ENCODE assay signal across 8 mouse cellular contexts in genomic region chr14:31656857-31657645, GRCm38 (mm10). TPM values are rescaled to one million over a fixed set of nuclear protein-coding genes. Genes with fewer than 3 reads are reported as not detected.
DNase-seq lines count a peak whose midpoint lies in the region; ATAC-seq lines count a peak whose summit lies in the region.

No protein-coding gene starts in this region.

- no peaks in the 10 kb centered on the region for H3K36me3 ChIP-seq in embryonic facial prominence, embryonic 15.5 days
- H3K36me3 ChIP-seq in limb, embryonic 10.5 days, result no peaks in the 10 kb centered on the region

- no peaks in the 10 kb centered on the region for H3K27me3 ChIP-seq in embryonic facial prominence, embryonic 15.5 days
- H3K27me3 ChIP-seq in limb, embryonic 10.5 days (ENCODE audit: low read depth, poor library complexity, severe bottlenecking), result no peaks in the 10 kb centered on the region

- WGBS in embryonic facial prominence, embryonic 15.5 days, result 32% methylated on average over 5 of the region's 5 CpGs
- 47% methylated on average over 5 of the region's 5 CpGs for WGBS in limb, embryonic 10.5 days

- ATAC-seq in embryonic facial prominence, embryonic 15.5 days (ENCODE audit: insufficient number of reproducible peaks, low FRiP score, low TSS enrichment, low read depth), result no peak
- ATAC-seq in monocyte, adult 5-6 weeks (replicated peaks; ENCODE audit: insufficient number of reproducible peaks, low FRiP score, low TSS enrichment, poor library complexity, severe bottlenecking), result peak; percentile 43; the same call in 1 of the 2 replicates

- H3K27ac ChIP-seq in embryonic facial prominence, embryonic 15.5 days (replicated peaks), result peak overlapping the region; percentile 99; the same call in 1 of the 2 replicates
- H3K27ac ChIP-seq in limb, embryonic 10.5 days, result peak overlapping the region; percentile 61; the same call in 1 of the 2 replicates

- H3K4me3 ChIP-seq in embryonic facial prominence, embryonic 15.5 days (replicated peaks), result no peak overlapping the region
- no peak overlapping the region for H3K4me3 ChIP-seq in limb, embryonic 10.5 days

- peak; percentile 76 for DNase-seq in right cerebral cortex, adult 18-20 months
- no peak for DNase-seq in right cerebral cortex, postnatal 36 days (ENCODE audit: low spot score in 2 of 2)
- peak; percentile 62 to 71 for DNase-seq in adrenal gland, postnatal 36 days
- DNase-seq in heart, postnatal 4 days, result peak; percentile 86
- peak; percentile 82 for DNase-seq in limb, embryonic 10.5 days (ENCODE audit: low spot score)
- DNase-seq in thymus, postnatal 10 days (ENCODE audit: low spot score in 2 of 2), result peak; percentile 60 to 84

- no peak overlapping the region for H3K4me2 ChIP-seq in embryonic facial prominence, embryonic 15.5 days (replicated peaks)

- H3K9me3 ChIP-seq in embryonic facial prominence, embryonic 15.5 days (replicated peaks), result no peaks in the 10 kb centered on the region
- H3K9me3 ChIP-seq in limb, embryonic 10.5 days (replicated peaks), result no peaks in the 10 kb centered on the region

- H3K9ac ChIP-seq in embryonic facial prominence, embryonic 15.5 days, result no peak overlapping the region

- peaks cover 46% of the 10 kb centered on the region for H3K4me1 ChIP-seq in embryonic facial prominence, embryonic 15.5 days
- peaks cover 55% of the 10 kb centered on the region for H3K4me1 ChIP-seq in limb, embryonic 10.5 days

RNA-seq across cellular contexts. Expression of gene Hacl1, which starts 16.0 kb away (rescaled TPM):
- 10 to 100 TPM; 27.4 to 66.4 TPM for total RNA-seq in adrenal gland, postnatal 36 days (2021)
- 11.5 and 13.3 TPM in 2 replicates for polyA plus RNA-seq in embryonic facial prominence, embryonic 15.5 days (2015; fragmentation: Nextera tagmentation; extraction: Ambion mirVana)
- total RNA-seq in heart, postnatal 4 days (2021), result 10 to 100 TPM; 10.9 to 14.0 TPM
- polyA plus RNA-seq in limb, embryonic 10.5 days (2016; fragmentation: Nextera tagmentation; extraction: Ambion mirVana), result 6.1 and 9.4 TPM in 2 replicates
- 10.1 to 31.8 TPM (median 11.9 TPM) in 3 replicates for total RNA-seq in monocyte, adult 5-6 weeks (2017)

RNA-seq across cellular contexts. Expression of gene Btd, which starts 16.2 kb away (rescaled TPM):
- 10 to 100 TPM; 48.3 to 73.1 TPM for total RNA-seq in adrenal gland, postnatal 36 days (2021)
- 33.5 and 33.7 TPM in 2 replicates for polyA plus RNA-seq in embryonic facial prominence, embryonic 15.5 days (2015; fragmentation: Nextera tagmentation; extraction: Ambion mirVana)
- 10 to 100 TPM; 13.0 to 14.7 TPM for total RNA-seq in heart, postnatal 4 days (2021)
- polyA plus RNA-seq in limb, embryonic 10.5 days (2016; fragmentation: Nextera tagmentation; extraction: Ambion mirVana), result 12.1 and 16.3 TPM in 2 replicates
- 2.1 to 9.9 TPM (median 9.9 TPM) in 3 replicates for total RNA-seq in monocyte, adult 5-6 weeks (2017)

RNA-seq across cellular contexts. Expression of gene Gm49387, which starts 16.4 kb away (rescaled TPM):
- total RNA-seq in adrenal gland, postnatal 36 days (2021), result not detected
- polyA plus RNA-seq in embryonic facial prominence, embryonic 15.5 days (2015; fragmentation: Nextera tagmentation; extraction: Ambion mirVana), result 2.5 and 3.8 TPM in 2 replicates
- total RNA-seq in heart, postnatal 4 days (2021), result 1 to 10 TPM in 1 of 2 experiments, not detected in 1; 2.8 TPM
- 0.36 and 0.50 TPM in 2 replicates for polyA plus RNA-seq in limb, embryonic 10.5 days (2016; fragmentation: Nextera tagmentation; extraction: Ambion mirVana)
- total RNA-seq in monocyte, adult 5-6 weeks (2017), result not detected in 3 replicates

Comparison
In these comparisons a context has a peak if more than half of its experiments do, and no peak if none do; other contexts are left out.
1. DNase-seq: peak in right cerebral cortex, adult 18-20 months (single experiment), adrenal gland, postnatal 36 days (2 of 2), heart, postnatal 4 days (single experiment), limb, embryonic 10.5 days (single experiment) and thymus, postnatal 10 days (2 of 2); none in right cerebral cortex, postnatal 36 days (0 of 2).